Mouse (Mus musculus) ovary, postnatal 36 days (tissue): Measurements from ENCODE around the gene Glis3.

Experiments
- DNase-seq: peaks from one replicate; pipeline ENCODE4 v3.0.0; 2022; ENCODE audit warnings: low spot score, mixed read lengths

Glis3 gene

DNA sequence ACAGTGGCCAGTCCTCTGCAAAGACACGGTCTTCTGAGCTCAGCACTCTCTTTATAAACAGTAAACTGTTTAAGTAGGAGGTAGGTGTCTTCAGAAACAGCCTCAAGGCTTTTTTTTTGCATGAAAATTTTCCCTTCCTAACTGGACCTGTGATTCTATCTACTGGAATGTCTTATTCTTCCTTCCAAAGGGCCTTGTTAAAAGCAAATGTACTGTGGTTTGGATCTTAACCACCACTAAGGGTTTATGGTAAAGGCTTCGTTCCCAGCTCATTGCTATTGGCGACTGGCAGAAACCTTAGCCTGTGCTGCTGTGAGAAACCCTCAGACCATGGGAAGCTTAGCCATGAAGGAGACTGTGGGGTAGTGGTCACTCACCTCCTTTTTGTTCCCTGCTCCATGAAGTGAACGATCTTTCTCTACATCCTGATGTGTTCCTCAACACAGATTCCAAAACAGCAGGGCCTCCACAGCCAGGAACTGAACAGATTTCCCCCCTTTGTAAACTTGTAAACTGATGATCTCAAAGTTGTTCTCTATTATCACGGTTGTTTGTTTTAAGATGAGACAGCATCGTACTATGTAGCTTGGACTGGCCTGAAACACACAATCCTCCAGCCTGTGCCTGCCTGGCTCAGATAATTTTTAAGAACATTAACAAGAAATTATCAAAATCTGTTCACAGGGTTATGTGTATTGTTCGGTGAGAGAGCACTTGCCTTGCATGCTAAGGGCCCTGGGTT, 88.0 kb downstream of the Glis3 start:
- no peak for DNase-seq

DNA sequence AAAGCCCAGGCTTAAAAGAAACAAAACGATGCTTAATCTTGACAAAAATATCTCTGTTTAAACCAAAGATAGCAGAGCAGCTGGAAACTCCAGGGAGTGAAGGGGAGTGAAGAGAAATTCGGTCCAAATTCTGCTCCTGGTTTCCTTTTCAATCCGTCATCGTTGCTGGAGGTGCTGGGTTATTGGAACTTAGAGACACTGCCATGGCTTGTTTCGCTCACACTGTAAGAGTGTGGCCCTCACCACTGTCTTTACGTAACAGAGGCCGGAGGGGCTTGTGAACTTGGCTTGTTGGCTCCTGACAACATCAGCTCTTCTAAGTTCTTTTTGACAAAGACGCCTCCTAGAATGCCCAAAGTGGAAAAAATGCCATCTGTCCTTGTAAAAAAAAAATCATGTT, 99.4 kb downstream of the Glis3 start:
- DNase-seq, result no peak

DNA sequence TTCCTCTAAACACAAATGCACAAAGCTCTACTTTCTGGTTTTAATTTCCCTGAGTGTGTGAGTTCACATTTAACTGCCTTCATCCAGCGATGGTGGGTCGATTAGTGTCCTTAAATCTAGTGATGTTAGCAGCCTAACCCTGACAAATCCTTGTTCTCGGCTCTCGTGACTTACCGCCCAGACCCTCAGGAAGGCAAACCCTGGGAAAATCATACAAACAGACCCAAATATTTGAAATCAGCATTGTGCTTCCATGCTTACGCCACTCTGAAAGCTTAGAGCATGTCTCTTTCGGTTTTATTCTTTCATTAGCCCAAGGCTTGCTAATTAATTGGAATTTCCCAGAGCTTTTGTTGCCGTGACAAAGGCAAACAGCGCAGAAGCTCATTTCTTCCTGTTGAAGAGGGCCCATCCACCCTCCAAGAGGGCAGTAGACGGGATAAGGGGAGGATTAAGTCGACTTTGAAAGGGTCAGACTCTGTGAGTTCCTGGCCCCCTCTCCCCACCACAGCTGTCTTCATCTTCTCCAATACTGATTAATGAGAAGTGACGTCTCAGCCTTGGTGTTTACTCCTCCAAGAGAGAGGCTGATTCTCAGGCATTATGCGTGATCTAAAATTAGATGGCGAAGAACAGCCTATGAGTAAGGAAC, 100.0 kb downstream of the Glis3 start:
- DNase-seq, result no peak

DNA sequence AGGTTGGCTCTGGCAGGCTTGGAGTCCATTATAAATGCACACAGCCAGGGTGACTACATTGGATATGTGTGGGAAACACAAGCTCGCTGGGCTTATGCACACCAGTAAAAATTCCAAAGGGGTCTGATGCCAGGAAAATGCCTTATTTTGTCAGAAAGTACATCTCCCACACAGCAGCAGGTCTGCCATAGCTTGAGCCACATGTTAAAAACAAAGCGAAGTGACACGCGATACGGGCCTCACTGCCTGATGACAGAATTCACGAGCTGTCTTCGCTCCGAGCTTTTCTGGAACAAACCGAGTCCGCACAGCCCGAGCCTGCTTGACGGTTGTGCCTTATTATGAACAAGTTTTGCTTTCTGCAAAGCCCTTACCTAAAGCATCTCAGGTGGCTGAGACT, 102.9 kb downstream of the Glis3 start:
- DNase-seq, result no peak

DNA sequence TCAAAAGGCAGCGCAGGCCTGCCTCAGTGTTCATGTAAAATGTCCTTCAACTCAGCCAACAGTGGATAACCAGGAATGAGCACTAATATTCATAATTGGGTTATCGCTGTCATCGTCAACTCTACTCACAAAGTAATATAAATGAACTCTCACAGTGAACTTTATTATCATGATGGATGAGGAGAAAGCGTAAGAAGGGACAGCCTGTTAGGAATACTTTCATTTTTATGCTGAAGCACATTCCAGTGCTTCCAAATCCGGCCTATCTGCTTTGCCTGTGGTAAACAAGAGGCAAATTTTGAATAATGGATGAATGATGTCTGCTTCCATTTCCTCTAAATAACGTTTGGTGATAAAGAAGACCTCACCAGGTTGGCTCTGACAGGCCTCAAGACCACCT, 103.3 kb downstream of the Glis3 start:
- DNase-seq, result no peak

DNA sequence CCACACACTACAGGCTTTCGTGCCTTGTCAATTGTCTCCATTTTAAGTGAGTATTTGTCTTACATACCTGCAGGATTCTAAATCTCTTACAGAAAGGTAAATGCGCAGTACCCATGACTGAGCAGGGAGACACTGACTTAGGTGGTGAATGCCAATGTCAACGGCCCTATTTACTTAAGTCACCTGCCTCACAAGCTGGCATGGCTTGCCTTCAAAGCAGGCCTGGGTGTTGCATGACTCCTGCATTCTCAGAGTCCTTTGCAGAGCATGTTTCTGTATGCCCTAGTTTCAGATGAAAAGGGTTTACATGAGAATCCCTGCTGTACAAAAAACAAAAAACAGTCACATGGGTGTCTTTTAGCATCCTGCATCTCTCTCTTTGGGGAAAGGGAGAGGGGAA, 106.2 kb downstream of the Glis3 start:
- DNase-seq, result no peak

DNA sequence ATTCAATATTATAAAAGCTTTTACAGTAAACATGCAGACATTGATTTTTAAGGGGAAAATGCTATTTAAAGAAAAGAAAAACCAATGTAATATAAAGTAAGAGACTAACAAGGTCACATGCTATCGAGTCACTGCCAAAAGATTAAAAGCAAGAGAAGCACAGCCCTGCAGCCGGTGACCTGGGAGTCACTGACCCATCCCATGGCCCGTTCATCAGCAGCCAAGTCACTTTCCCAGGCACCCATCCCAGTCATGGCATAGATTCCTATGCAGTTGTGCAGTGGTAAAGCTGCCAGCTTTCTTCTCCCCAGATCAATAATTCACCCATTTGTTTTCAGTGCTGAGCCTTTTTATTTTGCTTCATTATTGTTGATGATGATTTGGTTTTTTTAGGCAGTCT, 110.0 kb downstream of the Glis3 start:
- DNase-seq, result no peak

DNA sequence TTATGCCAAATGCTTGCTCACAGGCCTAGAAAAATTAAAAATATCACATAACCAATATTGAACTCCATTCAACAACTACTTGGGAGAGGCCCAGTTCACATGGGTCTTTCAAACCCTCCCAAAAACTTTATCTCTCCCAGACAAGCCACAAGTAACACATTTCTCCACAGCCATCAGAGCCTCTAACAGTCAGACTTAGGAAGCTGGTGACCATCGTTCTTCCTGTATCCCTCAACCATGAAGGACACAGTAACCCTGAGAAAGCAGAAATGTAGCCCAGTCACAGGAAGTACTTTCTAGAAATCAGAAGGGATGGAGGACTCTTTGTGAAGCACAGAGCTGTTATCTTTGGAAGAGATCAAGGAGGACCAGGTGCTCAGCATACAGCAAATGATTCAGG, 112.8 kb downstream of the Glis3 start:
- DNase-seq, result no peak

DNA sequence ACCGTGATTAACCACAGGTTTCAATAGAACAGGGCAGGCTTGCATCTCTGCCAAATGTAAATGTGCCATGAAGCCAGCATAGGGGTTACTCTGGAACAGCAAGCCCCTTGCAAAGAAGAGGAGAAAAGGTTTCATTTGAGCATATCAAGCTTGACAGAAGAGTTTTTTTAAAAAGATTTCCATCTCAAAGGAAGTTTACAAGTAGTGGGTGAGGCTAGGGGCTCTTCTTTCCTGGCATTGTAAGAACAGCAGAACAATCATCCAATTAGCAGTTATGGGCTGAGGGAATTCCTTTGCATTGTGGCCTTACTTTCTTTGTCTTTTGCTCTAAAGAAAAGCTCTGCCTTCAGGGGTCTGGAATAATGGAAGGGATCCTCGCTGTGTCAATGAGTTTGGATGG, 113.3 kb downstream of the Glis3 start:
- DNase-seq, result no peak

DNA sequence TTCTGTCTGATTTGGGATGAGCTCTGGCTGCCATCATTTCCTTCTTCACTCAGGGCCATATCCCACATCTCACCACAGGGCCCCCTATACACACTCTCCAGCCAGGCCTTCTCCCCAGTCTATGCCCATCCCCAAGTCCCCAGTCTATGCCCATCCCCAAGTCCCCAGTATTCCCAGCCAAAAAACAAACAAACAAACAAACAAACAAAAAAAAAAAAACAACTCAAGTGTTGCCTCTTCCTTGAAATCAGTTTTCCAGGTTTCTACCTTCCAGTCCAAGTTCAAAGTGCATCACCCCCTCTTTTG, 118.2 kb downstream of the Glis3 start:
- no peak for DNase-seq

DNA sequence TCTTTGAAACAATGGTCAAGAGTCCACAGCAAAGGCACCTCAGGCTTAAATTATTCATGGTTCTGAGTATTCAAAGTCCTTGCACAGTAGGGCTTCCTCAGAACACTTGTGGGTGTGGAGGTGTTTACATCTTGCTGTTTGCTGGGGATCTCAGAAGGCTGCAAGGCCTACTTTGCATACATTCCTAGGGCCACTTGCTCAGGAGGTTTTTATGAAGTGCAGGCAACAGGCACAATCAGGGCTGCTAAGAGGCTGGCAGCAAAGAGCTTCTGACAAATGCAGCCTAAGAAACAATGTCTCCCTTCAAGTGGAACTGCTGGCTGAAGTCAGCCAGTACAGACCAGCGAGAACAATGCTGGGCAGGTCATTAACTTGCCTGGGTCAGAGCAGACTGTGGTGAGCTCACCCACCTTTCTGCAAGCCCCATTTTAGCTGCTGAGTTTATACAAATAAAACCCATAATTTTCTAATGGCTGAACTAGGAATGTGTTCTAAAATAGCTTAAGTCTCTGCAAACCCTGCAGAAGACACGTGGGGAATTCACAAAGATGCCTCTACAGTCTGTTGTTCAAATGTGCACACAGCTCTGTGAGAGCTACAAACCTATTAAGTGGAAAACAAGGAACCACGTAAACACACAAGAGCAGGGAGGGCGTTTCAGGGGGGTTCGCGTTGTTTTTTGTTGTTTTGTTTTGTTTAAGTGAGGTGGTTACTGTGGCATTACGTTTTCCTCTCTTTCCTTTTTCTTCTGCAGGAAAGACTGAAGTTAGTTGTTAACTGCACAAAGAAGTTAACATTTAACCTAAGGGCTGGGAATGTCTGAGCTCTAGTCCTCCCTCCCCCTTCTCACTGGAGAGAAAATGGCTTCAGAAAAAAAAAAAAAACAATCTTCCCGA, 118.8 kb downstream of the Glis3 start:
- DNase-seq, result no peak

DNA sequence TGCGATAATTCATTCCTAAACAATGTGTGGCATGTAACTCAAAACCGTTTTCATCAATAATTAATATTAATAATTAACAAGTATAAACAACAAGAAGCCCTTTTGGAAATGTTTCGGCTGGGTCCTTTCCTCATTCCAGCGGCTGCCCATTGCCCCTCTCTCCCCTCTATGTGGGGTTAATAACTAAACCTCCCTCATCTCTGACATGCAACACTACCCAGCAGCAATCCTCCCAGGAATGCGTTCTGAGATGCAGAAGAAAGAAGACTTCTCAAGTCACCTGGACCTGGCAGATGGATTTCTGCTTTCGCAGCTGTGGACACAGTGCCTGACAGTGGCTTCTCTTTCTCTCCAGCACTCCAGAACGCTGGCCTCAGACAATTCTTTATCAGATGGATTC, 120.0 kb downstream of the Glis3 start:
- DNase-seq, result no peak

DNA sequence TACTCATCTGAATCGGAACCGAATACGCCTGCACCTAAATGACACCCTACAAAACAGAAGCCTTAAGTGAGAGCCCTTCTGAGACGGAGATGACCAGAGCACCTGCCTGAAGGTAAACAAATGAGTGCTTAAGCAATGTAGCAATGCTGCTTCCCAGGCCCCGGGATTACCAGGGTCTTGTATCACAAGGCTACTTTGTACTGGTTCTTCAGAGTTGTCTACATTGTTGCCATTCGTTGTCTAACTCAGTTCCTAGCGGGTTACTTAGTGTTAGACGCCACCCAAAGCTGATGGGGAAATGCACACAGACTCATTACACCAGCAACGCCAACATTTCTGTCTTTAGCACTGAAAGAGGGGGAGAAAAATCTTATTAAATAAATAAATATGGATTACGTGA, 120.5 kb downstream of the Glis3 start:
- no peak for DNase-seq

DNA sequence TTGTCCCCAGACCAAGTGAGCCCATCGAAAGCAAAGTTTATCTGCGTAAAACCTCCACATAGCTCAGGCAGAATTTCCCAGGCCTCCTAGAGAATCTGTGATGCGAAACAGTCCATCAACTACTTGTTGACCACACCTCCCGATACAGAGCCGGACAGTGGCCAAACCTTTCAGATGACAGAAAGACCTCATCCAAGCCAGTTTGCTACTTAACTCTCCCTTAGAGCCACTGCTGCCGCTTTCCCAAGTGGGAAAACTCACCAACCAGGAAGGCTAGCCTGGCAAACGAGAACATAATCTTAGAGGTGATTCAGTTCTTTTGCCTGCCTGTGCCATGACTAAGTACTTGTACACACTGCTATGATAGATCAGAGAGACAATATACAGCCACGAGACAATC, 121.2 kb downstream of the Glis3 start:
- no peak for DNase-seq

DNA sequence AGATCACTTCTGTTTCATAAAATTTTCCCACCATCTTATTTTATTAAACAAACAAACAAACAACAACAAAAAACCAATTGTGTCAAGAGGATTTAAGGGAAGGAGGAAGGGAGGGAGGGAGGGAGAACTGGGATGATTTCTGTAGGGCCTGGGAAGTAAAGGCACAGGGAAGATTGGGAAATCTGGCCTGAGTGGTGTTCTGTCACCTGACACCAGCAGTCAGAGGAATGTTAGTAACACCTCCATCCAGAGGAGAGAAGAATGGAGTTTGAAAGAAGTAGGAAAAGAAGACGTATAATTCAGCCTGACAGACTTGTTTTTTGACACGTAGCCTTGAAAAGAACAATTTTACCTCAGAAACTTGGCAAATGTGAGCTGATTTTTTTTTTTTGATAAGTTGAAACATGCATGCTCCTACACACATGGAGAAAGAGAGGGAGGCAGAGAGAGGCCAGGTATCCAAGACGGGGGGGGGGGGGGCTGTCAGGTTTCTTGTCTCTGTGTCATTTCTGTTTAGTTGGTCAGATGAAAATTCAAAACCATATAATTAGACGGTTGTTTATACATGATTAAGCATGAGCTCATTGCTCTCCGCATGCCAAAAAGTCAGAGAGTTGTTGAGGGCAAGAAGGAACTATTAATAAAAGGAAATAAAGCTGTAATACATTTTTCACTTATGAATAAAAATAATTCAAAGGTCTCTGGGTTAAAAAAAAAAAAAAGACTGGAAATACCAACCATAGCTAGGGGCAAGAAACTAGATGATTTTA, 122.1 kb downstream of the Glis3 start:
- DNase-seq, result no peak

DNA sequence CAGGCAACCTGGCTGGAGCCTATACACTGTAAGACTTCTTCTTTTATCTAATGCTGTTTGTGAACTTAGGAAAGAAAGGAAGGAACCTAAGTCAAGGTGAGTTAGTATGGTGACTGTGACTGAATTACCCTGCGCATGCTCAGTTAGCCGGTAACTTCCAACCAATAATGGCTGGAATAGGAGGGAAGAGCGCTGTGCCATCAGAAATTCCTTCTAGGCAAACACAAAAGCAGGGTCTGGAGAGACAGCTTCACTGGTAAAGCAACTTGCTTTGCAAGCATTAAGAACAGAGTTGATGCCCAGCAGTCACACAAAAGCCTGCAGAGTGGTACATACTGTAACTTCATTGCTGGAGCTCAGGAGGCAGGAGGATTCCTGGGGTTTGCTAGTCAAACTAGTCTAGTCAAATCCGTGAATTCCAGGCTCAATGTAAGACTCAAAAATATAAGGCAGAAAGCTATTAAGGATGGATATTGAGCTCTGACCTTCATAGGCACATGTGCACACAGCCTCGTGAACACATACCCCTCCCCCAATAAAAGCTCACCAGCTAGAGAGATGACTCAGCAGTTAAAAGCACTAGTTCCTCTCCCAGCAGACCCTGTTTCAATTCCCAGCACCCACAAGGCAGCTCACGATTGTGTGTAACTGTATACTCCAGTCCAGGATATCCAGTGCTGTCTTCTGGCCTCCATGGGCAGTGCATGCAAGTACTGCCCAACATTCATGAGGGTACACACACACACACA, 124.5 kb downstream of the Glis3 start:
- no peak for DNase-seq

DNA sequence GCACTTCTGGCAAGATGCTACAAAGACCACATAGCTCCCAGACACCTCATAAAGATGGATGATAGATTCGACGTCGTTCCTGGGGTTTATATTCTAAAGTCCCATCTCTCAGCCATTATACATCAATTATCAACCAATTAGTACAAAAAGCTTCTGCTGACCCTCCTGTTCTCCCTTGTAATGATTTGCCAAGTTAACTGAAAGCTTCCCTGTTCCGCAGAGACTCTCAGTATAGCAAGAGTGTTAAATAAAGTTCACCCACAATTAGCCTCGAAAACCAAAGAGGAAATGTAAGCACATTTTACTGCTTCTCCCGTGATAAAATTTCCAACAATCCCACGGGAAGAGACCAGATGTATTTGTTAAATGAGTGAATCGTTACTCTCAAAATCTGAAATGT, 129.3 kb downstream of the Glis3 start:
- no peak for DNase-seq

DNA sequence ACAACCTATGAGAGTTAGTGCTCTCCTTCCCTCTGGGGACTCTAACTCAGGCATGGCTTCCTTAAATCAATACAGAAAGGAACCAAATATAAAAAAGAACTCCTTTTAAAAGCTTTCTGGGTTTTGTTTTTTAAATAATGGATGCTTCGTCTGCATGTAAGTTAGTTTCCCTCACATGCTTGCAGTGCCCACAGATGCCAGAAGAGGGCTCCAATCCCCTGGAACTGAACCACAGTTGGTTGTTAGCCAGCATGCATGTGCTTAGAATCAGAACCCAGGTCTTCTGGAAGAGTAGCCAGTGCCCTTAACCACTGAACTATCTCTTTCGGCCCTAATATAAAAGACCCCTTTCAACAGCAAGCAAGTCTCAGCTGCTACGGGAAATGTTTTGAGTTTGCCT, 132.9 kb downstream of the Glis3 start:
- DNase-seq, result no peak

DNA sequence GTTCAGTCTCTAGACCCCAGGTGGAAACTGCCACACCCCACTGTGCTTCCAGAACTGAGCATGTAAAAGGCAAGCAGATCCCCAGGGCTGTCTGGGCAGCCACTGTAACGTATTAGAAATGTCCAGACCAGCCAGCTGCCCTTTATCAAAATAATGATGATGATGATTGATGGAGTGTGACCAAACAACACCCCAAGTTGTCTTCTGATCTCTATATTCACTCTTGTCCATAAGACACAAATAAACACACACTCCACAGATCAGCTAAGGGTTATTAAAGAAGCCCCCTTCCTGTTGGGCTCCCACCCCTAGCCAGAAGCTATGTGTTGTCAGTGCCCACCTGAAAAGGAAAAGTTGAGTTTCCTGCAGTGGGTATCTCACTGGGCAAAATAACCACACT, 134.4 kb downstream of the Glis3 start:
- no peak for DNase-seq

DNA sequence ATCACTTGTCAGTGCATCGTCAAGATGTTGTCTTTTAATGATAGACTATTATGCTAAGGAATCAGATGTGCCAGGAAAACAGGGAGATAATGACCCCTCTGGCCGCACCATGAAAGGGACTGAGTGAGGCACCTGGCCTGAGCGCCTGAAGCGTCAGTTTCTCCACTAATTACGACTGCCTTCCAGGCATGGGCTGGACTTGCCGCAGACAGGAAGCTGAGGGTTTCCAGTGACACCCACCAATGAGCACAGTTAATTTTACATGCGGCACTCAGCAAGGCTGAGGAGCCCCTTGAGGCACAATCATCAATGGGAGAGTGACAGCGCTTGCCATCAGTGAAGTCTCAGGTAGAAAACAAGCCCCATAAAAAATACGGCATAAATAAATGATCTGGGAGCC, 141.1 kb downstream of the Glis3 start:
- no peak for DNase-seq

DNA sequence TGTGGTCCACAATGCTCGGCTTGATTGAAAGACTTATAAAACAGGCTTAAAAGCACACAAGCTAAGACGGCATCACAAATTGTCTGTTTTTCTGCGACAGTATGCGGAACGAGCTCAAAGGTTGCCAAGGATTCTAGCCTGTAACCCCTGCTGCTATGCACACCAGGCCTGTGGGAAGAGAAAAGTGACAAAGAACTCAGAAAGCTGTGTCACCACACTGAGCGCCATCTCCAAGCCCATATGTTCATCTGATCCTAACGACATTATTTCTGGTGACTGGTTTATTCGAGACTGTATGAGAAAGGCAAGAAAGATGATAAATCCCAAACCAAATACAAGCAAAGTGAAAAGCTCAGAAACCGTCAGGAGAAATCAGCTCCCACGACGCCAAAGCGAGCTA, 144.9 kb downstream of the Glis3 start:
- no peak for DNase-seq

DNA sequence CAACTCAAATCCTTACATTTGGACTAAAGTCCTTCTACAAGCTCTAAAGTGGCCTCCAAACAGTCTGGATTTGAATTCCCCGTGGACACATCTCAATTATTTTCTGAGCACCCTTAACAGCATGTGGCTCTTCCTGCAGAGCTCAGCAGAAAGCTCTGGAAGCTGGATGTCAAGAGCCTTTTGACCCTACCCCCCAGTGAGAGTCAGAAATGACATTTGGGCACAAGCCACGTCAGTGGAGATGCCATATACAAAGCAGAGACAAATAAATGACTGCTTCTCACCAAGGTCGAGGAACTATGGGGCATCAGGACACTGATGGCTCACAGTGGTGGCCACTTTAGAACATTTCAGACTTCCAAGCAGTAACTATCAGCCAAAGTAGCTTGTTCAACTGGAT, 146.3 kb downstream of the Glis3 start:
- DNase-seq, result no peak
